10 mouse cellular contexts compared by ENCODE assay signal in genomic region chr7:79472792-79473191, GRCm38 (mm10). TPM values are rescaled to one million over a fixed set of nuclear protein-coding genes. Genes with fewer than 3 reads are reported as not detected.
DNase-seq lines count a peak whose midpoint lies in the region; ATAC-seq and TF ChIP-seq lines count a peak whose summit lies in the region.
"Had no signal": no experiment of that assay in that cellular context is flagged by ENCODE, and none has a peak within 500 bp of the region (broad histone marks: within the 10 kb centered on the region; RNA-seq: fewer than 3 reads in every experiment).

No protein-coding gene starts in this region.

- 69% methylated on average over 2 of the region's 2 CpGs for WGBS in hindbrain, postnatal 0 days
- WGBS in hindbrain, embryonic 12.5 days = 53% methylated on average over 2 of the region's 2 CpGs
- WGBS in embryonic facial prominence, embryonic 10.5 days = 54% methylated on average over 2 of the region's 2 CpGs

- H3K4me3 ChIP-seq in hindbrain, postnatal 0 days (ENCODE audit: low read length) = no peak overlapping the region
- no peak overlapping the region for H3K4me3 ChIP-seq in hindbrain, embryonic 12.5 days
- H3K4me3 ChIP-seq in embryonic facial prominence, embryonic 10.5 days = no peak overlapping the region
- H3K4me3 ChIP-seq: hindbrain, embryonic 15.5 days; limb, embryonic 12.5 days had no signal

- no peak for DNase-seq in hindbrain, postnatal 0 days (ENCODE audit: low spot score)
- peak; percentile 51 for DNase-seq in thymus, postnatal 0 days (ENCODE audit: low spot score)
- no peak for DNase-seq in thymus, adult 18-20 months
- DNase-seq in embryonic facial prominence, embryonic 10.5 days (ENCODE audit: low spot score) = peak; percentile 41
- no peak for DNase-seq in left cerebral cortex, adult 18-20 months (ENCODE audit: low spot score in 2 of 2)
- no peak for DNase-seq in ovary, postnatal 14 days (ENCODE audit: low spot score)

- peak; percentile 61 for TF ChIP-seq CTCF in hindbrain, postnatal 0 days (IDR thresholded peaks at IDR 0.05; ENCODE audit: low read depth)

- ATAC-seq in hindbrain, postnatal 0 days = no peak
- ATAC-seq in hindbrain, embryonic 12.5 days (ENCODE audit: low FRiP score) = no peak
- no peak for ATAC-seq in activated CD4-positive, CD25-positive, alpha-beta regulatory T cell, adult 4 months

- H3K9ac ChIP-seq in hindbrain, postnatal 0 days (replicated peaks; ENCODE audit: low read length) = no peak overlapping the region
- H3K9ac ChIP-seq in hindbrain, embryonic 12.5 days = no peak overlapping the region
- H3K9ac ChIP-seq: hindbrain, embryonic 15.5 days; limb, embryonic 12.5 days had no signal

- H3K4me2 ChIP-seq in hindbrain, postnatal 0 days (ENCODE audit: low read depth, low read length) = no peak overlapping the region
- no peak overlapping the region for H3K4me2 ChIP-seq in hindbrain, embryonic 12.5 days (replicated peaks)
- H3K4me2 ChIP-seq: hindbrain, embryonic 15.5 days; limb, embryonic 12.5 days had no signal

- no peaks in the 10 kb centered on the region for H3K27me3 ChIP-seq in hindbrain, postnatal 0 days (ENCODE audit: insufficient read depth, low read length)
- H3K27me3 ChIP-seq in hindbrain, embryonic 12.5 days = peaks cover 6% of the 10 kb centered on the region
- peaks cover 11% of the 10 kb centered on the region for H3K27me3 ChIP-seq in embryonic facial prominence, embryonic 10.5 days (replicated peaks; ENCODE audit: low read depth, poor library complexity, severe bottlenecking)

- no peaks in the 10 kb centered on the region for H3K4me1 ChIP-seq in hindbrain, postnatal 0 days (ENCODE audit: insufficient read depth, low read length)
- H3K4me1 ChIP-seq in hindbrain, embryonic 12.5 days = peaks cover 6% of the 10 kb centered on the region
- H3K4me1 ChIP-seq in embryonic facial prominence, embryonic 10.5 days = peaks cover 14% of the 10 kb centered on the region

- no peaks in the 10 kb centered on the region for H3K36me3 ChIP-seq in hindbrain, postnatal 0 days (ENCODE audit: insufficient read depth, low read length)
- no peaks in the 10 kb centered on the region for H3K36me3 ChIP-seq in hindbrain, embryonic 12.5 days
- H3K36me3 ChIP-seq in embryonic facial prominence, embryonic 10.5 days (replicated peaks) = no peaks in the 10 kb centered on the region
- H3K36me3 ChIP-seq: hindbrain, embryonic 15.5 days; limb, embryonic 12.5 days had no signal

- H3K27ac ChIP-seq in hindbrain, postnatal 0 days = no peak overlapping the region
- no peak overlapping the region for H3K27ac ChIP-seq in hindbrain, embryonic 12.5 days
- H3K27ac ChIP-seq in embryonic facial prominence, embryonic 10.5 days (replicated peaks) = no peak overlapping the region
- H3K27ac ChIP-seq: hindbrain, embryonic 15.5 days; limb, embryonic 12.5 days had no signal

- no peaks in the 10 kb centered on the region for H3K9me3 ChIP-seq in hindbrain, postnatal 0 days (ENCODE audit: low read length)
- no peaks in the 10 kb centered on the region for H3K9me3 ChIP-seq in hindbrain, embryonic 12.5 days (replicated peaks)
- peaks cover 3% of the 10 kb centered on the region; the same call in 1 of the 2 replicates for H3K9me3 ChIP-seq in embryonic facial prominence, embryonic 10.5 days
- H3K9me3 ChIP-seq: hindbrain, embryonic 15.5 days; limb, embryonic 12.5 days had no signal

RNA-seq across cellular contexts. Expression of gene Polg, which starts 6.6 kb away (rescaled TPM):
- total RNA-seq in hindbrain, postnatal 0 days (2014; rRNA removed) = 60.0 and 79.5 TPM in 2 replicates
- 23.8 and 23.9 TPM in 2 replicates for polyA plus RNA-seq in hindbrain, postnatal 0 days (2015; fragmentation: Nextera tagmentation; extraction: Ambion mirVana)
- polyA plus RNA-seq in hindbrain, embryonic 12.5 days (2016; fragmentation: Nextera tagmentation; extraction: Ambion mirVana) = 40.1 and 42.0 TPM in 2 replicates
- polyA plus RNA-seq in thymus, postnatal 0 days (2015; fragmentation: Nextera tagmentation; extraction: Ambion mirVana) = 38.5 and 40.4 TPM in 2 replicates
- polyA plus RNA-seq in embryonic facial prominence, embryonic 10.5 days (2016; fragmentation: Nextera tagmentation; extraction: Ambion mirVana) = 33.4 and 37.8 TPM in 2 replicates
- 10 to 100 TPM; 22.5 to 23.1 TPM for polyA plus RNA-seq in activated CD4-positive, CD25-positive, alpha-beta regulatory T cell, adult 4 months (2017; shearing (Covaris generic))
- total RNA-seq in left cerebral cortex, adult 18-20 months (2021) = 100 to 1,000 TPM in 1 of 2 experiments, 10 to 100 TPM in 1; 92.3 to 115 TPM

Comparison
In these comparisons a context has a peak if more than half of its experiments do, and no peak if none do; other contexts are left out.
1. DNase-seq: peak in thymus, postnatal 0 days (single experiment) and embryonic facial prominence, embryonic 10.5 days (single experiment); none in hindbrain, postnatal 0 days (single experiment), thymus, adult 18-20 months (0 of 2), left cerebral cortex, adult 18-20 months (0 of 2) and ovary, postnatal 14 days (single experiment).